Mouse (Mus musculus): ENCODE data around the gene Csf3r. TPM values are rescaled to one million over a fixed set of nuclear protein-coding genes. Genes with fewer than 3 reads are reported as not detected.

The Csf3r gene
- polyA plus RNA-seq, 1 experiment: 7.2 TPM

Other genes starting within 250 kb of the Csf3r start
- 76.9 and 82.6 TPM in 2 replicates for gene Mrps15, start 22.4 kb downstream of the Csf3r start, polyA plus RNA-seq (2012; rRNA removed)
- 19.7 and 22.3 TPM in 2 replicates for gene Oscp1, start 34.0 kb downstream of the Csf3r start, polyA plus RNA-seq (2012; rRNA removed)
- gene Lsm10, start 72.1 kb downstream of the Csf3r start, polyA plus RNA-seq (2012; rRNA removed): 25.3 and 26.7 TPM in 2 replicates
- 18.9 and 22.2 TPM in 2 replicates for gene Stk40, start 79.4 kb downstream of the Csf3r start, polyA plus RNA-seq (2012; rRNA removed)
- gene Eva1b, start 123.2 kb downstream of the Csf3r start, polyA plus RNA-seq (2012; rRNA removed): 8.6 and 9.3 TPM in 2 replicates
- gene Sh3d21, start 138.9 kb downstream of the Csf3r start, polyA plus RNA-seq (2012; rRNA removed): 1.0 TPM in 2 replicates
- 95.8 and 103 TPM in 2 replicates for gene Thrap3, start 178.2 kb downstream of the Csf3r start, polyA plus RNA-seq (2012; rRNA removed)
- gene Map7d1, start 231.8 kb downstream of the Csf3r start, polyA plus RNA-seq (2012; rRNA removed): 201 and 206 TPM in 2 replicates
- gene Trappc3, start 237.8 kb downstream of the Csf3r start, polyA plus RNA-seq (2012; rRNA removed): 110 and 111 TPM in 2 replicates